Mouse (Mus musculus) limb, embryonic 13.5 days (tissue): ENCODE data around the gene Retreg1. TPM values are rescaled to one million over a fixed set of nuclear protein-coding genes. Genes with fewer than 3 reads are reported as not detected.
A peak's percentile ranks its signal among the peaks of the same experiment; 100 is the strongest.

Experiments used
- ATAC-seq: fragments of 200-750 bp; cut with Nextera tagmentation; 2 replicates; pipeline ENCODE4 v1.8.0; 2017; ENCODE audit warnings: low read depth, moderate number of reproducible peaks, moderate TSS enrichment; ENCODE audit not compliant: low FRiP score
- H3K27ac ChIP-seq: fragments of 300-500 bp; sonication (generic); 2 replicates; pipeline ENCODE4 v1.5.1; 2015; ENCODE audit warnings: inconsistent platforms, mild to moderate bottlenecking, moderate library complexity
- H3K27me3 ChIP-seq: fragments of 300-500 bp; sonication (generic); 2 replicates; pipeline ENCODE4 v1.6.1; 2015; ENCODE audit warnings: mild to moderate bottlenecking, inconsistent platforms
- H3K36me3 ChIP-seq: fragments of 300-500 bp; sonication (generic); 2 replicates; pipeline ENCODE4 v1.6.1; 2015; ENCODE audit warnings: inconsistent platforms, mild to moderate bottlenecking, moderate library complexity
- H3K4me1 ChIP-seq: fragments of 300-500 bp; sonication (generic); 2 replicates; pipeline ENCODE4 v1.6.1; 2015; ENCODE audit warnings: inconsistent platforms
- H3K4me2 ChIP-seq: fragments of 300-500 bp; sonication (generic); replicated peaks from 2 replicates; pipeline ENCODE4 v1.6.1; 2015; ENCODE audit warnings: inconsistent platforms, mild to moderate bottlenecking, moderate library complexity
- H3K4me3 ChIP-seq: fragments of 300-500 bp; sonication (generic); 2 replicates; pipeline ENCODE4 v1.5.1; 2015; ENCODE audit warnings: moderate library complexity, mild to moderate bottlenecking, inconsistent platforms
- H3K9ac ChIP-seq: fragments of 300-500 bp; sonication (generic); 2 replicates; pipeline ENCODE4 v1.6.1; 2015; ENCODE audit warnings: mild to moderate bottlenecking, inconsistent platforms
- H3K9me3 ChIP-seq: fragments of 300-500 bp; sonication (generic); 2 replicates; pipeline ENCODE4 v1.6.1; 2016; ENCODE audit warnings: inconsistent platforms
- WGBS: fragments of 180-500 bp; shearing (Covaris S2); methylation state at CpG from one replicate; pipeline ENCODE4 v1.1.7; 2015; 5-methylcytosine and 5-hydroxymethylcytosine counted together
- polyA plus RNA-seq: library from polyadenylated mRNA; unstranded; fragments of >200 nt; fragmentation: Nextera tagmentation; extraction: Ambion mirVana; gene quantifications from 2 replicates; pipeline ENCODE4 v1.2.1, GENCODE M21; 2015

The Retreg1 gene
- polyA plus RNA-seq, 1 experiment from 2014 or later = 3.3 TPM

DNA sequence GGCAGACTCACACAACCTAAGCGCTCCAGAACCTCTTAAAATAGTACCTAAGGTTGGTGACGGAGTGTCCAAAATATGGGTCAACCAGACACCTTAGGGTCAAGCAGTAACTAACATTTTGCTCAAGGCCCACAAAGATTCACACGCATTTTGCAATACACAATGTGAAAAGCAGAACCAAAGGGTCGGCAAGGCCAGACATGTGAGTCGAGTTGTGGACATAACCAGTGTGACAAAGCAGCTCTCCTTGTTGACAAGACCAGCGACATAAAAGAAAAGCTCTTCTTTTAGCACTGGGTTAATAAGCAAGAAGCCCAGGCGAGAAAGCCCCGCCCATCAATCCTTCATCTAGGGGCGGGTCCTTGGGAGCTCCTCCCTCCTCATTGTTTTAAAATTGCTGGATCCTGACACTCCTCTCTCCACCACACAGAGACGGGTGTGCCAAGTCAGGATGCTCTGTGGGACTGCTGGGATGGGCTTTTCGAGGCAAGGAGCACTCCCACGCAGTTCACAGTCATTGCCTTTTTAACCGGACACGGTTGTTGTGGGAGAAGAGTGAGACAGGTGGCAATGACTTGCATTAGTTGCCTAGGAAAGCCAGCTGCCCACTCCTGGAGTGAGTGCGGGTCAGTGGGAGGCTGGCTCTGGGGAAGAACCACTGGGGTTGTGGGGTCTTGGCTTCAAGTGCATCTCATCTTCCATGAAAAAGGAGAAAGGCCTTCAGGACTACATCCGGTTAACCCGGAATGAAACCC lies 7.9 kb upstream of the Retreg1 start:
- H3K27me3 ChIP-seq = no peaks in the 10 kb centered on the region
- no peak overlapping the region for H3K27ac ChIP-seq
- WGBS = 90% methylated on average over 17 of the region's 17 CpGs
- H3K4me3 ChIP-seq = no peak overlapping the region
- peaks cover 4% of the 10 kb centered on the region; the same call in 1 of the 2 replicates for H3K4me1 ChIP-seq
- no peaks in the 10 kb centered on the region for H3K36me3 ChIP-seq
- no peak overlapping the region for H3K9ac ChIP-seq
- ATAC-seq = no peak
- 0 out of 2 replicates have a peak, but pooled peaks cover 3% of the 10 kb centered on the region for H3K9me3 ChIP-seq
- no peak overlapping the region for H3K4me2 ChIP-seq

- H3K36me3 ChIP-seq = no peaks in the 10 kb centered on the region
- H3K27ac ChIP-seq = no peak overlapping the region
- WGBS = 14% methylated on average over 16 of the region's 16 CpGs
- H3K4me1 ChIP-seq = peaks cover 9% of the 10 kb centered on the region
- H3K4me3 ChIP-seq = peak overlapping the region; percentile 77
- H3K9me3 ChIP-seq = 0 out of 2 replicates have a peak, but pooled peaks cover 2% of the 10 kb centered on the region
- peak overlapping the region; percentile 93 for H3K4me2 ChIP-seq
- peaks cover 33% of the 10 kb centered on the region for H3K27me3 ChIP-seq
- ATAC-seq = 0 out of 2 replicates have a peak, but pooled peaks have one; percentile 2
- H3K9ac ChIP-seq = peak overlapping the region; percentile 74
These were observed 406 bp upstream of the Retreg1 start for GRCm38 (mm10) chr15:25842462-25843085.

DNA sequence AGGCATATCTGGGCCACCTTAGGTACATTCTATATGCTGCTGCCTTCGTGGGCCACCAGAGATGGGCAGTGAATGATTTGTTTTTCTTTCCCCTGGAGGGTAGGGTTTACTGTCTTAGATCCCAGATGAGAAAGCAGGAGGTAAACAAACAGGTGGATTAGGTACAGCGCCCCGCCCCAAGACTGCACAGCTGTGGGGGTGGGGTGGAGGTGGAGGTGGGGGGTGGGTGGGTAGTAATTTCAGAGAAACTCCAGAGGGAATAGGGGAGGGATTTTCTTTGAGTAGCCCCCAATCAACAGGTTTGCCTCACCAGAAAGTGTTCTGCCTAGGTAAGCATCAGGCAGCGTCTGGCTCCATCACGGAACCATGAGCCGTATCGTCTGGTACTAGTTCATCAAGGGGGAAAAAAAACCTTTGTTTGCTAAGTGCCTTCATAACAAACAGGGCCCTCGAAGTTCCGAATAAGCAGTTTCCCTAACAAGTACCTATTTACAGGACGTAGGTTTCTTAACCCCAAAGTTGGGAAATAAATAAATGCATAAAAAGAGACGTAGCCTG lies 1.1 kb downstream of the Retreg1 start:
- H3K4me2 ChIP-seq = peak overlapping the region; percentile 93
- no peak for ATAC-seq
- no peaks in the 10 kb centered on the region for H3K36me3 ChIP-seq
- H3K4me3 ChIP-seq = peak overlapping the region; percentile 77
- no peak overlapping the region for H3K27ac ChIP-seq
- WGBS = 12% methylated on average over 11 of the region's 11 CpGs
- no peak overlapping the region for H3K9ac ChIP-seq
- H3K9me3 ChIP-seq = 0 out of 2 replicates have a peak, but pooled peaks cover 5% of the 10 kb centered on the region
- peaks cover 33% of the 10 kb centered on the region for H3K27me3 ChIP-seq
- H3K4me1 ChIP-seq = peaks cover 9% of the 10 kb centered on the region

GRCm38 (mm10) chr15:25844771-25845170 lies 1.8 kb downstream of the Retreg1 start:
- Histone ChIP-seq H3K36me3 (no peaks in the 10 kb centered on the region), H3K4me3 (no peak overlapping the region), H3K27ac (no peak overlapping the region), H3K4me2 (no peak overlapping the region; the same call in 1 of the 2 replicates), H3K9ac (no peak overlapping the region), H3K27me3 (peaks cover 33% of the 10 kb centered on the region), H3K9me3 (0 out of 2 replicates have a peak, but pooled peaks cover 5% of the 10 kb centered on the region), H3K4me1 (peaks cover 9% of the 10 kb centered on the region)
- 49% methylated on average over 4 of the region's 4 CpGs for WGBS
- ATAC-seq = no peak

GRCm38 (mm10) chr15:25847576-25848168 lies 4.7 kb downstream of the Retreg1 start:
- no peak overlapping the region for H3K4me3 ChIP-seq
- H3K27me3 ChIP-seq = peaks cover 13% of the 10 kb centered on the region
- peaks cover 9% of the 10 kb centered on the region for H3K4me1 ChIP-seq
- no peak overlapping the region for H3K9ac ChIP-seq
- H3K4me2 ChIP-seq = no peak overlapping the region
- no peak for ATAC-seq
- no peak overlapping the region for H3K27ac ChIP-seq
- 0 out of 2 replicates have a peak, but pooled peaks cover 5% of the 10 kb centered on the region for H3K9me3 ChIP-seq
- WGBS = 86% methylated on average over 1 of the region's 1 CpGs
- no peaks in the 10 kb centered on the region for H3K36me3 ChIP-seq

DNA sequence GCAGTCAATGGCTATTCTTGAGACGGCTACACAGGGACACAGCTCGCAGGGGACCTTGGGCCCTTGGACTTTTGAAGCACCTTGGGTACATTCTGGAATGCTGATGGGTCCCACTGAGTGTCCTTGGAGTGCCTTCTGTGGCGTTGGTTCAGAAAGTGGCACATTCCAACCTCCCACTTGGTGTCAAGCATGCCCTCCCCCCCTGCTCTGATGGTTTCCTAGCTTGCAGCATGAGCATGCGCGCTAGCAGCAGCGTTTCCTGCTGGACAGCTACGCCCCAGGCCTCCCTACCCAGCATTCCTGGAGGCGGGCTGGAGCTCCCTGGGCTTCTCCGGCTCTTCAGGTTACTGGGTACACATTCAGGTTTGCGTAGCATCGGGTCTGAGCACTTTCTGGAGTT lies 7.6 kb downstream of the Retreg1 start:
- no peaks in the 10 kb centered on the region for H3K36me3 ChIP-seq
- no peak overlapping the region for H3K27ac ChIP-seq
- H3K4me1 ChIP-seq = peaks cover 11% of the 10 kb centered on the region
- no peak for ATAC-seq
- no peaks in the 10 kb centered on the region for H3K27me3 ChIP-seq
- WGBS = 76% methylated on average over 11 of the region's 11 CpGs
- no peak overlapping the region for H3K4me2 ChIP-seq
- H3K9me3 ChIP-seq = 0 out of 2 replicates have a peak, but pooled peaks cover 5% of the 10 kb centered on the region
- H3K9ac ChIP-seq = no peak overlapping the region
- no peak overlapping the region for H3K4me3 ChIP-seq

DNA sequence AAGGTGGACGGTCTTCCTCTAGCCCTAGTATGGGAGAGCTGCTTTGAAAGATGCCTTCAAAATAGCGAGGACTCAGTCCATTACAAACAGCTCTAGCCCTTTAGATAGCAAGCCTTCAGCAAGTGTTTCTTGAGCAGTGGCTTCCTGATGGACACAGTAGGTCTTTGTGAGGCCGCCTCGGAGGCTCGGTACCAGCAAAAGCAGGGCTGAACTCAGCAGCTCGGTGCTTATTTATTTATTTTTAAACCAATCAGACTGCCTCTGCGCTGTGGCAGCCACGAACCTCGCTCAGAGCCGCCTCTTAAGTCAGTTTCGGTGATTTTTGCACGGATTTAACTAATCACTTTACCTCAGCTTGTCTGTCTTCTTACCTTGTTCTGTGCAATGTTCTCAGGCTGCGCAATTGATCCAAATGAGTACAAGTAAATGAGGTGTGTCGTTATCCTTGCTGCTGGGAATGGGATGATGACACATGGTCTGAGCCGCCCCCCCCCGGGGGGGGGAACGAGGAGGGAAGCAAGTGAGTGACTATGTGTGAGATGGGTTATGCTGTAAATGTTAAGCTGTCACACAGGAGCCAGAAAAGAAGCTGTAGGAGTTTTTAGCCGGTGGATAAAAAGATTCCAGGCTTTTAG lies 11.4 kb downstream of the Retreg1 start:
- 60% methylated on average over 18 of the region's 18 CpGs for WGBS
- Histone ChIP-seq H3K4me3 (no peak overlapping the region), H3K9me3 (no peaks in the 10 kb centered on the region), H3K27me3 (no peaks in the 10 kb centered on the region), H3K36me3 (no peaks in the 10 kb centered on the region), H3K4me1 (peaks cover 11% of the 10 kb centered on the region), H3K9ac (no peak overlapping the region), H3K27ac (no peak overlapping the region), H3K4me2 (no peak overlapping the region)
- ATAC-seq = no peak

DNA sequence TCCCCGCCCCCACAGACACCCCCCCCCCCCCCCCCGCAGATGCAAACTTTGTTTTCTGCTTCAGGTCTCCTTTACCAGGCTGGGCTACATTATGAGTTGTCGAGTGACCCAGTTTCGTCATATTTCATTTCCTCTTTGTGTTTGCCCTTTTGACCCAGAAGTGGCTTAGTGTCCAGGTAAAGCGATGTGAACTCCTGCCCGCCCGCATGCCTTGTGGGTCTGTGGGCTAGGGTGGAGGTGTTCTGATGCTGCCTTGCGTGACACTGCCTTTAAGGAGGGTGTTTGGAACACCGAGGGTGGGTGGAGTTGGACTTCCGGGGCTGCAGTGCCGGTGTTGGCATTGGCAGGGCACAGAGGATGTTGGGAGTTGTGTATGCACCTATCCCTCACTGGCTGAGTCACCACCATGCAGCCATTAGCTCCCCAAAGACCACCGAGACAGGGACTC lies 15.7 kb downstream of the Retreg1 start:
- H3K4me1 ChIP-seq = peaks cover 10% of the 10 kb centered on the region
- H3K4me3 ChIP-seq = no peak overlapping the region
- WGBS = 67% methylated on average over 11 of the region's 12 CpGs
- no peaks in the 10 kb centered on the region for H3K9me3 ChIP-seq
- H3K27ac ChIP-seq = no peak overlapping the region
- H3K27me3 ChIP-seq = no peaks in the 10 kb centered on the region
- no peak for ATAC-seq
- no peak overlapping the region for H3K4me2 ChIP-seq
- no peaks in the 10 kb centered on the region for H3K36me3 ChIP-seq
- H3K9ac ChIP-seq = no peak overlapping the region

GRCm38 (mm10) chr15:25859469-25859868 lies 16.5 kb downstream of the Retreg1 start:
- no peak for ATAC-seq
- Histone ChIP-seq H3K36me3 (no peaks in the 10 kb centered on the region), H3K9me3 (no peaks in the 10 kb centered on the region), H3K4me2 (no peak overlapping the region), H3K4me1 (peaks cover 2% of the 10 kb centered on the region), H3K9ac (no peak overlapping the region), H3K4me3 (no peak overlapping the region), H3K27ac (no peak overlapping the region), H3K27me3 (no peaks in the 10 kb centered on the region)
- WGBS = 61% methylated on average over 3 of the region's 3 CpGs

- Histone ChIP-seq H3K4me2 (no peak overlapping the region), H3K4me3 (no peak overlapping the region), H3K9ac (no peak overlapping the region), H3K27ac (no peak overlapping the region), H3K4me1 (no peaks in the 10 kb centered on the region; the same call in 1 of the 2 replicates), H3K36me3 (no peaks in the 10 kb centered on the region), H3K9me3 (no peaks in the 10 kb centered on the region), H3K27me3 (no peaks in the 10 kb centered on the region)
- WGBS = 88% methylated on average over 7 of the region's 7 CpGs
- ATAC-seq = no peak
These were observed 18.9 kb downstream of the Retreg1 start for GRCm38 (mm10) chr15:25861900-25862299.

GRCm38 (mm10) chr15:25865605-25866004 lies 22.6 kb downstream of the Retreg1 start:
- no peaks in the 10 kb centered on the region for H3K4me1 ChIP-seq
- no peak for ATAC-seq
- H3K9ac ChIP-seq = no peak overlapping the region
- no peaks in the 10 kb centered on the region for H3K27me3 ChIP-seq
- no peaks in the 10 kb centered on the region for H3K36me3 ChIP-seq
- WGBS = 88% methylated on average over 3 of the region's 3 CpGs
- H3K4me3 ChIP-seq = no peak overlapping the region
- no peak overlapping the region for H3K27ac ChIP-seq
- H3K9me3 ChIP-seq = no peaks in the 10 kb centered on the region
- H3K4me2 ChIP-seq = no peak overlapping the region
